In genomic region chr9:48793638-48794188, GRCm38 (mm10) we compare ENCODE assay signal across 33 mouse cellular contexts. TPM values are rescaled to one million over a fixed set of nuclear protein-coding genes. Genes with fewer than 3 reads are reported as not detected.
DNase-seq lines count a peak whose midpoint lies in the region; ATAC-seq and TF ChIP-seq lines count a peak whose summit lies in the region.
"Had no signal": no experiment of that assay in that cellular context is flagged by ENCODE, and none has a peak within 500 bp of the region (broad histone marks: within the 10 kb centered on the region; RNA-seq: fewer than 3 reads in every experiment).

No protein-coding gene starts in this region.

- in situ Hi-C loops in CH12.LX (cut with MboI; ENCODE audit: low pct_ligation_motif_present, low pct_unique_long_range_greater_than_20kb, low sequenced_read_pairs): no loop called here

- H3K4me2 ChIP-seq in CH12.LX (ENCODE audit: insufficient read depth, low read depth, poor library complexity, severe bottlenecking): no peak overlapping the region
- H3K4me2 ChIP-seq in midbrain, embryonic 13.5 days (replicated peaks): no peak overlapping the region
- H3K4me2 ChIP-seq: embryonic facial prominence, embryonic 12.5 days; forebrain, embryonic 13.5 days; heart, embryonic 11.5 days; heart, embryonic 15.5 days; hindbrain, embryonic 13.5 days; intestine, embryonic 15.5 days had no signal

- peaks cover 7 to 20% of the 10 kb centered on the region in 2 experiments; a peak in 3 of 4 replicates for H3K4me1 ChIP-seq in CH12.LX (ENCODE audit: control insufficient read depth in 1 of 2, insufficient read depth in 2 of 2)
- peaks cover 38% of the 10 kb centered on the region for H3K4me1 ChIP-seq in midbrain, embryonic 13.5 days (replicated peaks)

- H3K4me3 ChIP-seq in gastrocnemius, adult 2 months: no peak overlapping the region; the same call in 1 of the 2 replicates
- H3K4me3 ChIP-seq in CH12.LX (replicated peaks in 1 of 3; ENCODE audit: low read depth in 2 of 3, low read length in 2 of 3, poor library complexity in 1 of 3): no peak overlapping the region
- H3K4me3 ChIP-seq in midbrain, embryonic 13.5 days (replicated peaks): no peak overlapping the region
- H3K4me3 ChIP-seq: embryonic facial prominence, embryonic 12.5 days; forebrain, embryonic 10.5 days; forebrain, embryonic 13.5 days; heart, embryonic 15.5 days; hindbrain, embryonic 10.5 days; hindbrain, embryonic 13.5 days; intestine, embryonic 15.5 days had no signal

- no peaks in the 10 kb centered on the region for H3K9me3 ChIP-seq in CH12.LX (replicated peaks; ENCODE audit: low read length)
- H3K9me3 ChIP-seq in midbrain, embryonic 13.5 days: no peaks in the 10 kb centered on the region
- H3K9me3 ChIP-seq: embryonic facial prominence, embryonic 12.5 days; forebrain, embryonic 10.5 days; forebrain, embryonic 13.5 days; G1E; heart, embryonic 15.5 days; hindbrain, embryonic 10.5 days; hindbrain, embryonic 13.5 days; intestine, embryonic 15.5 days had no signal

- H3K79me2 ChIP-seq in CH12.LX (replicated peaks; ENCODE audit: control insufficient read depth, extremely low read depth, insufficient read depth, poor library complexity, severe bottlenecking): no peaks in the 10 kb centered on the region; the same call in 1 of the 2 replicates

- no peaks in the 10 kb centered on the region for H3K27me3 ChIP-seq in CH12.LX (replicated peaks)
- H3K27me3 ChIP-seq in midbrain, embryonic 13.5 days: no peaks in the 10 kb centered on the region
- H3K27me3 ChIP-seq: embryonic facial prominence, embryonic 12.5 days; hindbrain, embryonic 13.5 days; intestine, embryonic 15.5 days had no signal

- no peak for TF ChIP-seq EP300 in CH12.LX (IDR thresholded peaks at IDR 0.05; ENCODE audit: low read length)

- H3K9ac ChIP-seq in CH12.LX (ENCODE audit: insufficient read depth, low read depth): no peak overlapping the region
- H3K9ac ChIP-seq in midbrain, embryonic 13.5 days (replicated peaks): no peak overlapping the region
- H3K9ac ChIP-seq: embryonic facial prominence, embryonic 12.5 days; forebrain, embryonic 13.5 days; forebrain, postnatal 0 days; heart, embryonic 15.5 days; hindbrain, embryonic 13.5 days; intestine, embryonic 15.5 days had no signal

- DNase-seq in gastrocnemius, adult 2 months: no peak
- DNase-seq in gastrocnemius, adult 18-20 months (ENCODE audit: low spot score): no peak
- no peak for DNase-seq in CH12.LX (ENCODE audit: extremely low read depth)
- DNase-seq in Muller cell, postnatal 12 days (ENCODE audit: inconsistent ontology term): peak; percentile 60
- DNase-seq in lung, postnatal 4 days: no peak
- DNase-seq: adrenal gland, adult 8-10 months; adrenal gland, postnatal 25 days; cerebellum, adult 18-20 months; cerebellum, adult 9-10 months; cerebellum, postnatal 14 days; forebrain, postnatal 0 days; gastrocnemius, postnatal 10 days; gastrocnemius, postnatal 36 days; heart, adult 11 months; heart, postnatal 10 days; heart, postnatal 36 days; kidney, adult 11 months had no signal

- TF ChIP-seq CTCF in gastrocnemius, adult 2 months (IDR thresholded peaks at IDR 0.05): no peak
- TF ChIP-seq CTCF in CH12.LX (conservative IDR thresholded peaks at IDR 0.05 in 1 of 2, IDR thresholded peaks at IDR 0.05 in 1 of 2; ENCODE audit: low read depth in 2 of 2, low read length in 2 of 2): no peak

- intact Hi-C loops in gastrocnemius, adult 2 months (cut with DNase I): no loop called here

- WGBS in midbrain, embryonic 13.5 days: 49% methylated on average over 4 of the region's 4 CpGs

- peak overlapping the region; percentile 65; the same call in 1 of the 2 replicates for H3K27ac ChIP-seq in gastrocnemius, adult 2 months
- H3K27ac ChIP-seq in CH12.LX (ENCODE audit: insufficient read depth, low read depth): no peak overlapping the region
- no peak overlapping the region for H3K27ac ChIP-seq in midbrain, embryonic 13.5 days
- H3K27ac ChIP-seq: forebrain, embryonic 10.5 days; forebrain, embryonic 13.5 days; heart, embryonic 15.5 days; hindbrain, embryonic 13.5 days; intestine, embryonic 15.5 days had no signal

- TF ChIP-seq RAD21 in CH12.LX (IDR thresholded peaks at IDR 0.05; ENCODE audit: low read depth, low read length): no peak

- peaks cover 4 to 6% of the 10 kb centered on the region in 2 experiments for H3K36me3 ChIP-seq in CH12.LX (replicated peaks in 1 of 2; ENCODE audit: control insufficient read depth in 1 of 2, insufficient read depth in 1 of 2, low read length in 1 of 2)
- H3K36me3 ChIP-seq in midbrain, embryonic 13.5 days: no peaks in the 10 kb centered on the region
- H3K36me3 ChIP-seq: embryonic facial prominence, embryonic 12.5 days; forebrain, embryonic 10.5 days; heart, embryonic 15.5 days; hindbrain, embryonic 13.5 days; intestine, embryonic 15.5 days had no signal

- no peak for TF ChIP-seq POLR2A in CH12.LX (IDR thresholded peaks at IDR 0.05; ENCODE audit: low read depth, low read length)

- dilution Hi-C loops in CH12.LX (cut with MboI; ENCODE audit: extremely low pct_ligation_motif_present, extremely low pct_unique_long_range_greater_than_20kb, low sequenced_read_pairs): no loop called here

- ATAC-seq in megakaryocyte, adult 5-6 weeks (ENCODE audit: poor library complexity, severe bottlenecking): 0 out of 2 replicates have a peak, but pooled peaks have one; percentile 37
- no peak for ATAC-seq in cerebellum, adult (ENCODE audit: insufficient number of reproducible peaks, low FRiP score, low TSS enrichment)
- no peak for ATAC-seq in midbrain, embryonic 13.5 days
- ATAC-seq: activated CD4-positive, CD25-positive, alpha-beta regulatory T cell, adult 4 months; CD4-positive, CD25-positive, alpha-beta regulatory T cell, adult 4 months; forebrain, embryonic 13.5 days; forebrain, postnatal 0 days; hindbrain, embryonic 16.5 days; intestine, embryonic 15.5 days had no signal

TF ChIP-seq in CH12.LX, 34 proteins besides CTCF, POLR2A, EP300 and RAD21:
- TF ChIP-seq NRF1 (IDR thresholded peaks at IDR 0.05; ENCODE audit: low read depth, low read length): no peak
- no peak for TF ChIP-seq NELFE (IDR thresholded peaks at IDR 0.05; ENCODE audit: low read depth, low read length)
- TF ChIP-seq SIN3A (IDR thresholded peaks at IDR 0.05; ENCODE audit: low read length): no peak
- TF ChIP-seq TCF12 (IDR thresholded peaks at IDR 0.05; ENCODE audit: low read depth, low read length): no peak
- TF ChIP-seq ELF1 (IDR thresholded peaks at IDR 0.05; ENCODE audit: low read depth, low read length): no peak
- TF ChIP-seq ZNF384 (IDR thresholded peaks at IDR 0.05; ENCODE audit: low read depth, low read length): peak; percentile 66
- TF ChIP-seq TBP (conservative IDR thresholded peaks at IDR 0.05; ENCODE audit: low read depth, low read length): no peak
- no peak for TF ChIP-seq MXI1 (IDR thresholded peaks at IDR 0.05; ENCODE audit: low read depth, low read length)
- no peak for TF ChIP-seq UBTF (IDR thresholded peaks at IDR 0.05; ENCODE audit: low read depth, low read length)

RNA-seq across cellular contexts. Expression of gene Zbtb16, which starts 42.3 kb away (rescaled TPM):
- 100 to 1,000 TPM; 163 to 166 TPM for total RNA-seq in gastrocnemius, adult 2 months (2021)
- 100 to 1,000 TPM; 108 to 116 TPM for total RNA-seq in gastrocnemius, adult 18-20 months (2021)
- total RNA-seq in CH12.LX (2012; rRNA removed) (1.7 and 3.0 TPM in 2 replicates), CH12.LX (2014; rRNA removed) (0.34 TPM in 2 replicates)
- 0.90 and 1.0 TPM in 2 replicates for polyA plus RNA-seq in CH12.LX (2012; ENCODE audit: insufficient read length, low read depth)
- 1.9 and 3.0 TPM in 2 replicates for total RNA-seq in megakaryocyte, adult 5-6 weeks (2015)
- 2.2 and 2.7 TPM in 2 replicates for total RNA-seq in megakaryocyte, adult 5-6 weeks (2017)
- polyA plus RNA-seq in midbrain, embryonic 13.5 days (2015; fragmentation: Nextera tagmentation; extraction: Ambion mirVana): 6.8 and 7.2 TPM in 2 replicates
- polyA plus RNA-seq: activated CD4-positive, CD25-positive, alpha-beta regulatory T cell, adult 4 months; C2C12; CD4-positive, CD25-positive, alpha-beta regulatory T cell, adult 4 months had no signal

Comparison
In these comparisons a context has a peak if more than half of its experiments do, and no peak if none do; other contexts are left out.
1. RNA of gene Zbtb16, which starts 42.3 kb away (total RNA-seq): 163 to 166 TPM in gastrocnemius, adult 2 months and 108 to 116 TPM in gastrocnemius, adult 18-20 months; 0.34 to 3.0 TPM in CH12.LX and 1.9 to 3.0 TPM in megakaryocyte, adult 5-6 weeks; every median in the first group is over 10 times any median in the second.